Mouse (Mus musculus): ENCODE measurements around the gene Plppr3. TPM values are rescaled to one million over a fixed set of nuclear protein-coding genes. Genes with fewer than 3 reads are reported as not detected.

The Plppr3 gene
- total RNA-seq, 1 experiment: 3.7 TPM

DNA sequence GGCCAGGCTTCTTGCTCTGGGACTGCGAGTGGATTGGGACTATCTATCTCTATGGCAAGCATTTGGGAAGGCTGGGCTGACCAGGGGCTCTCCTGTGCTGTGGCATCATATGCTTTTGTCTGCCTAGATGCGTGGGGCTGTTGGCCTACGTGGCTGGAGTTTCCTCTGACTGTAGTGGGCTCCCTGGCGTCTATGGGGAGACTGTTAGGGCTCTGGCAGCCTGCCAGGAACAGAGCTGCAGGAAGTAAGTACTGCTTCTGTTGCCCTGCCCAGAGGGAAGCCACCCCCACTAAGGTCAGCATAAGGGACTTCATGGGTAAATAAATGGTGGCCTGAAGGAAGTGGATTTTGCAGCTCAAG lies 17.0 kb downstream of the Plppr3 start:
- Histone ChIP-seq H3K9me3 (ENCODE audit: control insufficient read depth, insufficient read depth, low read depth, low read length) (no peaks in the 10 kb centered on the region), H3K4me1 (ENCODE audit: control insufficient read depth in 2 of 2, insufficient read depth in 2 of 2, low read length in 2 of 2, poor library complexity in 1 of 2) (peaks cover 0 to 36% of the 10 kb centered on the region in 2 experiments; a peak in 1 of 4 replicates), H3K27ac (ENCODE audit: insufficient read depth, low read depth, low read length, poor library complexity, severe bottlenecking) (no peak overlapping the region; the same call in 1 of the 2 replicates), H3K9ac (ENCODE audit: insufficient read depth, low read depth, low read length, poor library complexity, severe bottlenecking) (no peak overlapping the region; the same call in 1 of the 2 replicates), H3K4me3 (ENCODE audit: insufficient read depth in 1 of 2, low read depth in 1 of 2, low read length in 2 of 2, poor library complexity in 1 of 2, severe bottlenecking in 1 of 2) (peak overlapping the region; percentile 94 to 95; a peak in 3 of 4 replicates), H3K36me3 (ENCODE audit: control insufficient read depth, insufficient read depth, low read length, poor library complexity, severe bottlenecking) (peaks cover 66% of the 10 kb centered on the region)
- in situ Hi-C loops (cut with MboI; ENCODE audit: low sequenced_read_pairs in 2 of 2, unreplicated experiment in 2 of 2): no loop called here
- no peak for DNase-seq (ENCODE audit: low read depth, low spot score)
- TF ChIP-seq ZNF384 (IDR thresholded peaks at IDR 0.05; ENCODE audit: low read depth, low read length) (no peak), MAFK (IDR thresholded peaks at IDR 0.05; ENCODE audit: insufficient read depth, low read depth, low read length) (no peak), HCFC1 (IDR thresholded peaks at IDR 0.05; ENCODE audit: borderline replicate concordance, insufficient read depth, low read length) (no peak)

DNA sequence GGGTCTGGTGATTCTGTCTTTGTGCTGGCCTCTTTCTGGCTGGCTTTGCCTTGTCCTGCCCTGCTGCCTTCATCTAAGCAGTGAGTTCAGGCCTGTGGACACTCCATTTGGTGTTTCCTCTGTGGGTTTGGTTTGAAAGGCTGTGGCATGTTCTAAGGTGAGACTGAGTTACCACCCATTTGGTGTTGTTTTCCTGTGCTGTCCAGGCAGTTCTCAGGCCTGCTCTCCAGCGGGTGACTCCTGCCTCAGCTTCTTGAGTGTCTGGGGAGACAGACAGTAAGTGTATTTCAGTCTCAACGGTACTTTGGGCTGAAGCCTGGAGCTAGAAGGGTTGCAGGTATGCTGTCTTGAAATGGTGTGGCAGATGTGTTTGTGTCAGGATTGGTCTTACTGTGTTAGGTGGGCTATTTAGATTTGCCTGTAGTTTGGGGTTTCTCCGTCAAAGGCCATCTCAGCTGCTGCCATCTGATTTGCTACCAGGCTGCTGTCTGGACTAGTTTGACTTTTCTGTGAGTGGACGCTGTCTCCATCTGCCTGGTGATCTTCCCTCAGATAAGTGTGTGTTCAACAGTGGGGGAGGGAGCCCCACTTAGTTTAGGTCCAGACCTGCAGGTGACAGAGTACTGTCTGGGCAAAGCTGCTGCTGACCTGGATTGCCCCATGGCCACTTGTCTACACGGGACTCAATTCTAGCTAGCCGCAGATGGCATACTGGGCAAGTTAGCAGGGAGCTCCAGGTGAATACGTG lies 17.6 kb downstream of the Plppr3 start:
- no peak overlapping the region; the same call in 1 of the 2 replicates for H3K27ac ChIP-seq (ENCODE audit: insufficient read depth, low read depth, low read length, poor library complexity, severe bottlenecking)
- TF ChIP-seq ZC3H11A (IDR thresholded peaks at IDR 0.05; ENCODE audit: borderline replicate concordance, low read depth, low read length) (no peak), HCFC1 (IDR thresholded peaks at IDR 0.05; ENCODE audit: borderline replicate concordance, insufficient read depth, low read length) (no peak), MAFK (IDR thresholded peaks at IDR 0.05; ENCODE audit: insufficient read depth, low read depth, low read length) (no peak), ZNF384 (IDR thresholded peaks at IDR 0.05; ENCODE audit: low read depth, low read length) (no peak), CHD2 (IDR thresholded peaks at IDR 0.05; ENCODE audit: low read depth, low read length) (no peak)
- peak overlapping the region; percentile 94 to 95 for H3K4me3 ChIP-seq (ENCODE audit: insufficient read depth in 1 of 2, low read depth in 1 of 2, low read length in 2 of 2, poor library complexity in 1 of 2, severe bottlenecking in 1 of 2)
- H3K9ac ChIP-seq (ENCODE audit: insufficient read depth, low read depth, low read length, poor library complexity, severe bottlenecking): peak overlapping the region; percentile 98; the same call in 1 of the 2 replicates
- peaks cover 60% of the 10 kb centered on the region for H3K36me3 ChIP-seq (ENCODE audit: control insufficient read depth, insufficient read depth, low read length, poor library complexity, severe bottlenecking)
- in situ Hi-C loops (cut with MboI; ENCODE audit: low sequenced_read_pairs in 2 of 2, unreplicated experiment in 2 of 2): no loop called here
- H3K9me3 ChIP-seq (ENCODE audit: control insufficient read depth, insufficient read depth, low read depth, low read length): no peaks in the 10 kb centered on the region
- H3K4me1 ChIP-seq (ENCODE audit: control insufficient read depth in 2 of 2, insufficient read depth in 2 of 2, low read length in 2 of 2, poor library complexity in 1 of 2): peaks cover 0 to 38% of the 10 kb centered on the region in 2 experiments; a peak in 1 of 4 replicates
- DNase-seq (ENCODE audit: low read depth, low spot score): no peak

DNA sequence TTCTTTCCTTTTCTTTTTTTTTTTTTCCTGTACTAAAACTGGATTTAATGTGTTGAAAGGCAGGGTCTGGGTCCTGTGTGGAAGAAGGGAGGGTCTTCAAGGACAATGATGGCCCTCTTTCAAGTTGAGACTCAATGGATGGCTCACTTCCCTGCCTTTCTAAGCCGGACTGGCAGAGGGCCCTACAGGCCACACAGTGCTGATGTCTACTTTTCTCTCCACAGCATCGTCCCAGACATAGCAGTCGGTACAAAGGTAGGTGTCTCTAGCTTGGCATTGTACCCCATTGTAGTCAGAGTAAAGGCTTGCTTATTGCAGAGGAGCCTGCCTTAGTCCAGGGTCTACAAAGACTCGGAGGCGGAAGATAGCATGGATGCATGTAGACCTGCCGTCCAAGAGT lies 18.2 kb downstream of the Plppr3 start:
- in situ Hi-C loops (cut with MboI; ENCODE audit: low sequenced_read_pairs in 2 of 2, unreplicated experiment in 2 of 2): no loop called here
- H3K36me3 ChIP-seq (ENCODE audit: control insufficient read depth, insufficient read depth, low read length, poor library complexity, severe bottlenecking): peaks cover 55% of the 10 kb centered on the region
- no peak for DNase-seq (ENCODE audit: low read depth, low spot score)
- peak overlapping the region; percentile 94 to 95 for H3K4me3 ChIP-seq (ENCODE audit: insufficient read depth in 1 of 2, low read depth in 1 of 2, low read length in 2 of 2, poor library complexity in 1 of 2, severe bottlenecking in 1 of 2)
- no peak overlapping the region for H3K27ac ChIP-seq (ENCODE audit: insufficient read depth, low read depth, low read length, poor library complexity, severe bottlenecking)
- TF ChIP-seq ZNF384 (IDR thresholded peaks at IDR 0.05; ENCODE audit: low read depth, low read length) (no peak), HCFC1 (IDR thresholded peaks at IDR 0.05; ENCODE audit: borderline replicate concordance, insufficient read depth, low read length) (no peak), CHD2 (IDR thresholded peaks at IDR 0.05; ENCODE audit: low read depth, low read length) (no peak), ZC3H11A (IDR thresholded peaks at IDR 0.05; ENCODE audit: borderline replicate concordance, low read depth, low read length) (no peak), MAFK (IDR thresholded peaks at IDR 0.05; ENCODE audit: insufficient read depth, low read depth, low read length) (no peak)
- peak overlapping the region; percentile 98; the same call in 1 of the 2 replicates for H3K9ac ChIP-seq (ENCODE audit: insufficient read depth, low read depth, low read length, poor library complexity, severe bottlenecking)
- no peaks in the 10 kb centered on the region for H3K9me3 ChIP-seq (ENCODE audit: control insufficient read depth, insufficient read depth, low read depth, low read length)
- peaks cover 0 to 40% of the 10 kb centered on the region in 2 experiments; a peak in 3 of 4 replicates for H3K4me1 ChIP-seq (ENCODE audit: control insufficient read depth in 2 of 2, insufficient read depth in 2 of 2, low read length in 2 of 2, poor library complexity in 1 of 2)

DNA sequence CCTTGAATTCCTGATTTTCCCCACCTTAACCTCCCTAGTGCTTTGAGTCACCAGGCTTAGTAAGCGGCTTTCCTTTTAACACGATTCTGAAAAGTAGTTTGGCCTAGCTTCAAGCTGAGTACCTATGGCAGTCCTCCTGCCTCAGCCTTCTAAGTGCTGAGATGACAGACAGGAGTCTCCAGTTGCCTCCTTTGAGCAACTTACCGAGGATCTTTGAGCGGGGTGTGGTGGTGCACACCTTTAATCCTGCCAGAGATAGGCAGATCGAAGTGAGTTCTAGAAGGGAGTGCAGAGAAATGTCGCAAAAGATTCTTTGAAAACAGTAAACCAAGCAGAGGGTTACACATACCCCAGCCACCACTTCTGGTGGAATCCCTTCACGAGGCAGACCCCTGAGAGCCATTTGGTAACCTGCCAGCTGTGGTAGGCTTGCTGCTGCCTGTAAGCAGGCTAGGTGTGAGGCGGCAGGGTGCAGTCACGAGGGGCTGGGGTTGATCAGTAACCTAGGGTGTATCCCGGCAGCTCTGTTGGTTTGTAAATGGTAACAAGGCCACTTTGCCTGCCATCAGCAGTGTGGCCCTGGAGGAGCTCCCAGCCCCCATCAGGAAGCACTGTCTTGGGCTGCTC lies 18.8 kb downstream of the Plppr3 start:
- DNase-seq (ENCODE audit: low read depth, low spot score): no peak
- Histone ChIP-seq H3K27ac (ENCODE audit: insufficient read depth, low read depth, low read length, poor library complexity, severe bottlenecking) (peak overlapping the region; percentile 99; the same call in 1 of the 2 replicates), H3K36me3 (ENCODE audit: control insufficient read depth, insufficient read depth, low read length, poor library complexity, severe bottlenecking) (peaks cover 49% of the 10 kb centered on the region), H3K9me3 (ENCODE audit: control insufficient read depth, insufficient read depth, low read depth, low read length) (no peaks in the 10 kb centered on the region), H3K4me3 (ENCODE audit: insufficient read depth in 1 of 2, low read depth in 1 of 2, low read length in 2 of 2, poor library complexity in 1 of 2, severe bottlenecking in 1 of 2) (peak overlapping the region; percentile 94 to 95), H3K4me1 (ENCODE audit: control insufficient read depth in 2 of 2, insufficient read depth in 2 of 2, low read length in 2 of 2, poor library complexity in 1 of 2) (peaks cover 0 to 37% of the 10 kb centered on the region in 2 experiments; a peak in 3 of 4 replicates), H3K9ac (ENCODE audit: insufficient read depth, low read depth, low read length, poor library complexity, severe bottlenecking) (peak overlapping the region; percentile 98)
- in situ Hi-C loops (cut with MboI; ENCODE audit: low sequenced_read_pairs in 2 of 2, unreplicated experiment in 2 of 2): no loop called here
- TF ChIP-seq ZC3H11A (IDR thresholded peaks at IDR 0.05; ENCODE audit: borderline replicate concordance, low read depth, low read length) (no peak), CHD2 (IDR thresholded peaks at IDR 0.05; ENCODE audit: low read depth, low read length) (no peak), ZNF384 (IDR thresholded peaks at IDR 0.05; ENCODE audit: low read depth, low read length) (no peak), HCFC1 (IDR thresholded peaks at IDR 0.05; ENCODE audit: borderline replicate concordance, insufficient read depth, low read length) (no peak; the same call in 1 of the 2 replicates), MAFK (IDR thresholded peaks at IDR 0.05; ENCODE audit: insufficient read depth, low read depth, low read length) (no peak)
